28 mouse cellular contexts compared by ENCODE assay signal in the genomic region with DNA sequence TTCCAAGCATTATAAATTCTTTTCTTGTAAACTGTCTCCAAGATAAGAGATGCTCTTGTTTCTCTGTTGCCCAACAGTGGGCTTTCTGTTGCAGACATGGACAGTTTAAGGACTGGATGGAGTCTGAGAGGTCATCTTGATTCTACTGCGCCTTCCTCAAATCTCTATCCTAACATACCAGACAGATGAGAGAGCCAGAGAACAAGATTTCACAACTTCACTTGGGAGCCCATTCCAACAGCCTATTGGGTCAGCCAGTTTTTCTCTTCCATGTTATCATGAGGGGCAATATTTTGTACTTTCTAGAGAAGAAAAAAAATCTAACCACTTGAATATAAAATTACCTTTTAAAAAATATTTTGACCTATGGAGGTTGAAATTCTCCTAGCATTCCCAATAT.
A peak's percentile ranks its signal among the peaks of the same experiment; 100 is the strongest.
DNase-seq lines count a peak whose midpoint lies in the region; ATAC-seq and TF ChIP-seq lines count a peak whose summit lies in the region.
"Had no signal": no experiment of that assay in that cellular context is flagged by ENCODE, and none has a peak within 500 bp of the region (broad histone marks: within the 10 kb centered on the region; RNA-seq: fewer than 3 reads in every experiment).

No protein-coding gene starts in this region.

- intact Hi-C loops in heart, postnatal 36 days (cut with DNase I): no loop called here

- H3K27me3 ChIP-seq in heart, embryonic 10.5 days (ENCODE audit: insufficient read depth, poor library complexity, severe bottlenecking): no peaks in the 10 kb centered on the region
- H3K27me3 ChIP-seq: CH12.LX; forebrain, embryonic 13.5 days; heart, embryonic 12.5 days; heart, embryonic 15.5 days; hindbrain, embryonic 13.5 days; intestine, embryonic 15.5 days had no signal

- H3K9me3 ChIP-seq in heart, embryonic 10.5 days: no peaks in the 10 kb centered on the region
- H3K9me3 ChIP-seq: forebrain, embryonic 10.5 days; forebrain, embryonic 13.5 days; G1E; heart, embryonic 12.5 days; heart, embryonic 15.5 days; hindbrain, embryonic 10.5 days; hindbrain, embryonic 13.5 days; intestine, embryonic 15.5 days had no signal

- H3K27ac ChIP-seq in heart, embryonic 10.5 days: no peak overlapping the region
- H3K27ac ChIP-seq: forebrain, embryonic 10.5 days; forebrain, embryonic 13.5 days; heart, embryonic 15.5 days; hindbrain, embryonic 10.5 days; hindbrain, embryonic 13.5 days; intestine, embryonic 15.5 days had no signal

- peak; percentile 91 for DNase-seq in heart, adult 11 months
- no peak for DNase-seq in heart, embryonic 10.5 days (ENCODE audit: low spot score)
- DNase-seq in heart, adult 9 months (ENCODE audit: low spot score in 2 of 2): peak; percentile 30 to 34
- no peak for DNase-seq in heart, postnatal 36 days
- DNase-seq in lung, postnatal 36 days: peak; percentile 33
- DNase-seq in lung, adult 2 months: no peak
- DNase-seq: adrenal gland, postnatal 10 days; adrenal gland, postnatal 36 days; B cell, adult 2 months; cerebellum, adult 18-20 months; cerebellum, adult 9-10 months; cerebellum, postnatal 14 days; gastrocnemius, postnatal 10 days; gastrocnemius, postnatal 36 days; heart, postnatal 10 days had no signal

- no peak for TF ChIP-seq POLR2A in lung, adult 2 months (IDR thresholded peaks at IDR 0.05; ENCODE audit: borderline replicate concordance, extremely low read depth, low read depth, low read length)

- 80% methylated on average over 1 of the region's 1 CpGs for WGBS in heart, embryonic 10.5 days
- 67% methylated on average over 1 of the region's 1 CpGs for WGBS in lung, adult 2 months

- no peak for ATAC-seq in frontal cortex, adult (ENCODE audit: low TSS enrichment)
- ATAC-seq: forebrain, embryonic 13.5 days; forebrain, embryonic 16.5 days; hindbrain, embryonic 16.5 days; intestine, embryonic 15.5 days; Patski had no signal

- H3K4me3 ChIP-seq in heart, embryonic 10.5 days: no peak overlapping the region
- no peak overlapping the region for H3K4me3 ChIP-seq in lung, adult 2 months (replicated peaks; ENCODE audit: extremely low read depth, low read depth, low read length)
- H3K4me3 ChIP-seq: forebrain, embryonic 10.5 days; forebrain, embryonic 13.5 days; heart, embryonic 12.5 days; heart, embryonic 15.5 days; hindbrain, embryonic 10.5 days; hindbrain, embryonic 13.5 days; intestine, embryonic 15.5 days had no signal

- TF ChIP-seq CTCF in lung, adult 2 months (IDR thresholded peaks at IDR 0.05; ENCODE audit: insufficient read depth, low read length): no peak

- H3K36me3 ChIP-seq in heart, embryonic 10.5 days: no peaks in the 10 kb centered on the region
- H3K36me3 ChIP-seq: forebrain, embryonic 10.5 days; G1E; heart, embryonic 12.5 days; heart, embryonic 15.5 days; hindbrain, embryonic 10.5 days; hindbrain, embryonic 13.5 days; intestine, embryonic 15.5 days had no signal

- H3K4me1 ChIP-seq in heart, embryonic 10.5 days: no peaks in the 10 kb centered on the region
- no peaks in the 10 kb centered on the region for H3K4me1 ChIP-seq in lung, adult 2 months (ENCODE audit: control insufficient read depth, insufficient read depth, low read length)
- H3K4me1 ChIP-seq: forebrain, embryonic 10.5 days; hindbrain, embryonic 10.5 days; hindbrain, embryonic 13.5 days; intestine, embryonic 15.5 days had no signal

Comparison
In these comparisons a context has a peak if more than half of its experiments do, and no peak if none do; other contexts are left out.
1. DNase-seq: peak in heart, adult 11 months (single experiment), heart, adult 9 months (2 of 2) and lung, postnatal 36 days (single experiment); none in heart, embryonic 10.5 days (single experiment), heart, postnatal 36 days (0 of 2) and lung, adult 2 months (single experiment).